Mouse (Mus musculus): ENCODE results near the gene Stard7.
"Not testable (repeated sequence)": the region's sequence is repeated elsewhere in the genome, so short reads cannot be mapped to it uniquely, and the experiment has no call there.

The Stard7 gene

GRCm38 (mm10) chr2:127269491-127270299, at the start of gene Stard7:
Stard7 (plus strand) TSS chr2:127270218.
- DNase-seq (ENCODE audit: low read depth, low spot score) = peak; percentile 98

DNA sequence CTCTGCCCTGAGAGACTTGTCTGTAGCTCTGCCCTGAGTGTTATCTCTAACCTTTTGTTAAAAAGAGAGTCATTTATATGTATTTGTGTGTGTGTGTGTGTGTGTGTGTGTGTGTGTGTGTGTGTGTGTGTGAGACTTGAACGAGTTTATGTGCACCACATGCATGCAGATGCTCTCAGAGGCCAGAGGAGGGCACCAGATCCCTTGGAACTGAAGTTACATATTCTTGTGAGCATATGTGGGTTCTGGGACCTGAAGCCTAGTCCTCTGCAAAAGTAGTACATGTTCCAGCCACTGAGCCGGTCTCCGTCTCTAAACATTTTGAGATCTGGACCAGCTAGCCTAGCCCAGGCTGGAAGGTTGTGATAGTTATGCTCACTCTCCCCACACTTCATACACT, 44.8 kb upstream of the Stard7 start:
- peak; percentile 64 for DNase-seq (ENCODE audit: low read depth, low spot score)

- no peak for DNase-seq (ENCODE audit: low read depth, low spot score)
These were observed 32.0 kb upstream of the Stard7 start for GRCm38 (mm10) chr2:127237897-127238610.

- DNase-seq (ENCODE audit: low read depth, low spot score) = no peak
These were observed 30.0 kb upstream of the Stard7 start for GRCm38 (mm10) chr2:127240065-127240464.

GRCm38 (mm10) chr2:127247592-127248333, 22.3 kb upstream of the Stard7 start, which contains the start of the genes Ciao1 and Tmem127:
Ciao1 (minus strand) TSS chr2:127247816.
Tmem127 (plus strand) TSS chr2:127247908.
- peak; percentile 99 for DNase-seq (ENCODE audit: low read depth, low spot score)

- peak; percentile 72 for DNase-seq (ENCODE audit: low read depth, low spot score)
These were observed 21.5 kb upstream of the Stard7 start for GRCm38 (mm10) chr2:127248334-127249004.

DNA sequence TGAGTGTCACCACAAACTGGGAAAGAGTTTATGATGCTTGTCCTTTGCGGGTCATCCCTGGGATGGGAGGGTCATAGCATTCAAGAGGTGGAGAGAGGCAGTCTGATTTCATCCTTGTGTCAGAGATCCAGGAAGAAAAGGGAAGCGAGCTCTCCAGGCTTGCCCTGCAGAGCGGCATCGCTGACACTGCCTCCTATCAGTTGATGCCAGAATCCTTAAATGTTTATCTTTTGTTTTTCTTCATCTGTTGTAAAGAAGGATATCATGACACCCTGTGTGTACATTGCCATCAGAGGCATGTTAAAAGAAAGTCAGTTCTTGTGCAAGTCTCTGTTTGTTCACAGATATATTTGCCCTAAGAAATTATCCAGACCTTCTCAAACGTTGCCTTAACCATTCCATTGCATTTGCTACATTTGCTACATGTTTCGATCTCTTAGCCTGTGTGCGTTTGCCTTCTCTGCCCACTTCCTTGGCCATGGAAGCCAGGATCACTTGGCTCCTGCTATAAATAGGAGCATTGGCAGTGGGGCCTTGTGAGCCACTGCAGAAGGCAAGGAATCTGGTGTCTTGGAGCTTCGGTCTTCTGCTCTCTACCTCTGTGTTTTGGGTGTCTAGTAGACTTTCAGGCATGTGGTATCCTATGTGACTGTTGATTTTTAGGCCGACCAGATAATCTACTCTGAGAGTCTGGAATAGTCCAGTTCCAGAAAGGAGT, 19.6 kb upstream of the Stard7 start:
- DNase-seq (ENCODE audit: low read depth, low spot score) = no peak

GRCm38 (mm10) chr2:127251457-127251856, 18.6 kb upstream of the Stard7 start:
- DNase-seq (ENCODE audit: low read depth, low spot score) = no peak

GRCm38 (mm10) chr2:127251880-127252527, 18.0 kb upstream of the Stard7 start:
- peak; percentile 68 for DNase-seq (ENCODE audit: low read depth, low spot score)

- DNase-seq (ENCODE audit: low read depth, low spot score) = peak; percentile 10
These were observed 17.2 kb upstream of the Stard7 start for GRCm38 (mm10) chr2:127252787-127253186.

GRCm38 (mm10) chr2:127254604-127255134, 15.3 kb upstream of the Stard7 start:
- no peak for DNase-seq (ENCODE audit: low read depth, low spot score)

- DNase-seq (ENCODE audit: low read depth, low spot score) = peak; percentile 85
These were observed 14.7 kb upstream of the Stard7 start for GRCm38 (mm10) chr2:127255294-127255693.

DNA sequence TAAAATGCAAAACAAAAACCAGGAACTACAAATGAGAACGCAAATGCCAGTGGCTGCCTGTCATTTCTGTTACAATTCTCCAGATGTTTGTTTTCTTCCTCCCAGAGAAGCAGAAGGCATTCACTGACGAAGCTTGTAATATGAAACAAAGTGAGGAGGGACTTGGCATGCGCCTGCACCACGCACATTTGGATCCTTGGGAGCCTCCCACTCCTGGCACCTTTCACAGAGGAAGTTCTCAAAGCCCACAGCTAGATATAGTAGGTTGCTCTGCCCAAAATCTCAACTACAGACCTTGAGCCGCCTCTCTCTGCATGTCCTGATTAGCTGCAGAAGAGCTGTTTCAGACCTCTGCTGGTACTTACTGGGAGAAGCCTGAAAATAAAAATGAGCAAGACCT, 10.7 kb upstream of the Stard7 start:
- DNase-seq (ENCODE audit: low read depth, low spot score) = no peak

- no peak for DNase-seq (ENCODE audit: low read depth, low spot score)
These were observed 7.5 kb upstream of the Stard7 start for GRCm38 (mm10) chr2:127262480-127262879.

DNA sequence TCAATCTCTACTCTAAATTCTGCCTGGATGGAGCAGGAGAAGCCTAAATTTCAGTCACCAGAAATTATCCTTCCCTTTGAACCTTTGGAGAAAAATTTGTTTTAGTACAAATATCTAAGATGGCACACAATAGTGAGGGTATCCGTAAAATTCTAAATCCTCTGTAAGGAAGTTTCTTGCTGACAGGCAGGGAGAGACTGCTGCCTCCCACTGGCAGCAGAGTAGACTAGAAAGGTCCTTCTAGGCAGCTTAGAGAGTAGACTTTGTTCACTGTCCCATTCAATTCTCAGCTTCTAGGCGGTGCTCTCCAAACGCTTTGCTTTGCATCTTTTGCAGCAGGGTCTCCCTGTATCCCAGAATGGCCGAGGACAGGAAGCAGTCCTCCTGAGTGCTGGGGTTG, 2.2 kb upstream of the Stard7 start:
- DNase-seq (ENCODE audit: low read depth, low spot score) = no peak

DNA sequence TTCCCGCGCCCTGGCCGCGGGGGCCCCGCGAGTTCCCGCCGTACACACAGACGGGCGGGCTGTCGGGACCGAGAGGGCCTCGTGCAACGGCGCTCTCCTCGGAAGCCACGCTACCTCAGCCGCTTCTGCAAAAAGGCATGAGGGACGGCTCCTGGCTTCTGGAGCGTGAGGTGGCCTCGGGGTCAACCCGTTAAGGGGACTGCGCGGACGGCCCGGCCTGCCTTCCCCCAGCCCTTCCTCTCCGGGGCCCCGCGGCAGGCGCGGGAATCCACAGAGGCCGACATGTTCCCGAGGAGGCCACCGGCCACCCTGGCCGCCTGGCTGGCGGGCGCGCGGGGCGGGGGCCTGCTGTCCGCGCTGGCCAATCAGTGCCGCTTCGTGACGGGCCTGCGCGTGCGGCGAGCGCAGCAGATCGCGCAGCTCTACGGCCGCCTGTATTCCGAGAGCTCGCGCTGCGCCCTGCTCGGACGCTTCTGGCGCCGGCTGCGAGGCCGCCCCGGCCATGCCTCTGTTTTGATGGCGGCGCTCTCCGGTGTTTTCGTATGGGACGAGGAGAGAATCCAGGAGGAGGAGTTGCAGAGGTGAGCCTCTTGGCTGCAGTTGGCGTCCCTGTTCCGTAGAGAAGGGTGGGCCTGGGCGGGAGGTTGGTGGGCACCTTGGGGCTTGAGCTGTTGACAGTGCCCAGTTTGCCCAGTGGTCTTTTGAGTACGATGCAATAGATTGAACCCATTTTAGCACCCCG, 453 bp downstream of the Stard7 start:
- DNase-seq (ENCODE audit: low read depth, low spot score) = peak; percentile 78

DNA sequence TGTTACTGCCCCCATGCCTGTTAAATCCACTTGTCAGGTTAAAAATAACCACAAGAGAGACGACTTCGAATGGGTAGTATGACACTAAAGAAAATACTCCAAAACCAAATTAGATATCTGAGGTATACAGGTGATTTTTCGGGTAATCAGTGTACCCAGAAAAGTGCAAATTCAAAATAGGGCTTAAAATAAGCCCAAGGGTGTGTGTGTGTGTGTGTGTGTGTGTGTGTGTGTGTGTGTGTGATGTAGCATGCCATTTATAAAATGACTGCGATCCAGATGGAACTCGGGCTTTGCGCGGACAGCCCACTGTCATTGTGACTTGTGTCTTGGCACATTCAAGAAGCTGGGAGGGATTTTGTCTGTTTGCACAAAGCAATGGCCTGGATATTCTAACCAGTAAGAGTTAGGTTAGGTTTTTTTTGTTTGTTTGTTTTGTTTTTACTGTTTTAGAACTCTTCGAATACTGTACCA, 1.1 kb downstream of the Stard7 start:
- DNase-seq (ENCODE audit: low read depth, low spot score) = no peak

DNA sequence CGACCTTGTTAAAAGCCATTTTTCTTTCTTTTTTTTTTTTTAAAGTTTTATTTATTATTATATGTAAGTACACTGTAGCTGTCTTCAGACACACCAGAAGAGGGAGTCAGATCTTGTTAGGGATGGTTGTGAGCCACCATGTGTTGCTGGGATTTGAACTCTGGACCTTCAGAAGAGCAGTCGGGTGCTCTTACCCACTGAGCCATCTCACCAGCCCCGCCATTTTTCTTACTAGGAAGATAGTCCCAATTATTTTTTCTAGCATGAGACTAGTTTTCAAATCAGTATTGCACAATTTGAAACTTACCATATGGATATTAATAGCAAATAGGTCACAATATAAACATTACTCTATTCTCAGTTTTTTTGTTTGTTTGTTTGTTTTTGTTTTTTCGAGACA, 2.0 kb downstream of the Stard7 start:
- DNase-seq (ENCODE audit: low read depth, low spot score) = not testable (repeated sequence)

GRCm38 (mm10) chr2:127272806-127273205, 2.8 kb downstream of the Stard7 start:
- DNase-seq (ENCODE audit: low read depth, low spot score) = no peak

Measured in R1 (cell line).